Mouse (Mus musculus) CH12.LX (cell line): Measurements from ENCODE around the gene Rgl2. TPM values are rescaled to one million over a fixed set of nuclear protein-coding genes. Genes with fewer than 3 reads are reported as not detected.
A peak's percentile ranks its signal among the peaks of the same experiment; 100 is the strongest.

Source experiments
- DNase-seq: peaks from one replicate; pipeline ENCODE4 v3.0.0-alpha.2; 2013; ENCODE audit errors: extremely low read depth
- H3K27ac ChIP-seq: 2 replicates; pipeline ENCODE4 v1.5.1; 2012; ENCODE audit warnings: low read depth, mild to moderate bottlenecking, control low read depth, moderate library complexity; ENCODE audit not compliant: insufficient read depth
- H3K27me3 ChIP-seq: replicated peaks from 2 replicates; pipeline ENCODE3; 2012; ENCODE audit warnings: inconsistent platforms
- H3K36me3 ChIP-seq, 2 experiments: replicated peaks in 1 of 2; 2 replicates each; pipeline versions ENCODE3 to v1.6.1; 2012; ENCODE audit warnings: inconsistent platforms in 1 of 2, low read length in 1 of 2, mild to moderate bottlenecking in 1 of 2, mixed read lengths in 1 of 2, moderate library complexity in 1 of 2; ENCODE audit not compliant: control insufficient read depth in 1 of 2, insufficient read depth in 1 of 2
- H3K4me1 ChIP-seq, 2 experiments: 2 replicates each; pipeline ENCODE4 v1.6.1; 2012; ENCODE audit warnings: inconsistent platforms in 1 of 2, moderate library complexity in 1 of 2; ENCODE audit not compliant: insufficient read depth in 2 of 2, control insufficient read depth in 1 of 2
- H3K4me2 ChIP-seq: 2 replicates; pipeline ENCODE4 v1.6.1; 2012; ENCODE audit warnings: low read depth, mild to moderate bottlenecking, control low read depth; ENCODE audit not compliant: poor library complexity, insufficient read depth, severe bottlenecking
- H3K4me3 ChIP-seq, 3 experiments: fragments of 150-350 bp in 1 of 3; sonication (generic) in 1 of 3; replicated peaks in 1 of 3; 2 replicates each; pipeline versions ENCODE3 to v1.5.1; 2011 to 2012; ENCODE audit warnings: low read depth in 2 of 3, low read length in 2 of 3, mild to moderate bottlenecking in 2 of 3, moderate library complexity in 2 of 3, control low read depth in 1 of 3, improper control_type of control experiment in 1 of 3, inconsistent platforms in 1 of 3, mixed read lengths in 1 of 3; ENCODE audit not compliant: poor library complexity in 1 of 3
- H3K79me2 ChIP-seq: replicated peaks from 2 replicates; pipeline ENCODE4 v1.6.1; 2012; ENCODE audit warnings: mild to moderate bottlenecking, moderate library complexity; ENCODE audit not compliant: control insufficient read depth, poor library complexity, insufficient read depth, severe bottlenecking; ENCODE audit errors: extremely low read depth
- H3K9ac ChIP-seq: 2 replicates; pipeline ENCODE4 v1.6.1; 2012; ENCODE audit warnings: low read depth, mild to moderate bottlenecking, control low read depth, moderate library complexity; ENCODE audit not compliant: insufficient read depth
- H3K9me3 ChIP-seq: replicated peaks from 2 replicates; pipeline ENCODE3; 2012; ENCODE audit warnings: low read length, inconsistent platforms, mixed read lengths
- BHLHE40 ChIP-seq: IDR thresholded peaks from 2 replicates; pipeline ENCODE4 v1.6.1; 2011; ENCODE audit warnings: mild to moderate bottlenecking, low read depth, low read length, improper control_type of control experiment
- CHD1 ChIP-seq: IDR thresholded peaks from 2 replicates; pipeline ENCODE4 v1.6.1; 2012; ENCODE audit warnings: low read depth, low read length, improper control_type of control experiment, inconsistent platforms
- ELF1 ChIP-seq: IDR thresholded peaks from 2 replicates; pipeline ENCODE4 v1.6.1; 2014; ENCODE audit warnings: low read depth, mild to moderate bottlenecking, inconsistent platforms, low read length, improper control_type of control experiment
- ETS1 ChIP-seq: conservative IDR thresholded peaks from 2 replicates; pipeline ENCODE4 v1.6.1; 2012; ENCODE audit warnings: low read depth, mild to moderate bottlenecking, inconsistent platforms, low read length, improper control_type of control experiment, moderate library complexity
- GABPA ChIP-seq: IDR thresholded peaks from 2 replicates; pipeline ENCODE4 v1.6.1; 2012; ENCODE audit warnings: low read depth, low read length, improper control_type of control experiment, inconsistent platforms; ENCODE audit not compliant: insufficient replicate concordance
- JUND ChIP-seq: conservative IDR thresholded peaks from 2 replicates; pipeline ENCODE4 v1.6.1; 2011; ENCODE audit warnings: low read depth, low read length, improper control_type of control experiment
- MAX ChIP-seq: IDR thresholded peaks from 2 replicates; pipeline ENCODE4 v1.6.1; 2011; ENCODE audit warnings: low read length, improper control_type of control experiment
- MXI1 ChIP-seq: IDR thresholded peaks from 2 replicates; pipeline ENCODE4 v1.6.1; 2011; ENCODE audit warnings: mild to moderate bottlenecking, low read depth, low read length, improper control_type of control experiment
- NELFE ChIP-seq: IDR thresholded peaks from 2 replicates; pipeline ENCODE4 v1.6.1; 2011; ENCODE audit warnings: low read depth, low read length, improper control_type of control experiment
- NRF1 ChIP-seq: IDR thresholded peaks from 2 replicates; pipeline ENCODE4 v1.6.1; 2014; ENCODE audit warnings: low read depth, mild to moderate bottlenecking, inconsistent platforms, low read length, improper control_type of control experiment, moderate library complexity
- POLR2A ChIP-seq: IDR thresholded peaks from 2 replicates; pipeline ENCODE4 v1.6.1; 2011; ENCODE audit warnings: low read depth, mild to moderate bottlenecking, improper control_type of control experiment, low read length
- POLR2AphosphoS2 ChIP-seq: IDR thresholded peaks from 2 replicates; pipeline ENCODE4 v1.6.1; 2011; ENCODE audit warnings: low read depth, low read length, improper control_type of control experiment
- RCOR1 ChIP-seq: conservative IDR thresholded peaks from 2 replicates; pipeline ENCODE4 v1.6.1; 2012; ENCODE audit warnings: low read depth, mild to moderate bottlenecking, inconsistent platforms, low read length, improper control_type of control experiment
- SMC3 ChIP-seq: IDR thresholded peaks from 2 replicates; pipeline ENCODE4 v1.6.1; 2011; ENCODE audit warnings: low read depth, low read length, improper control_type of control experiment
- TCF12 ChIP-seq: IDR thresholded peaks from 2 replicates; pipeline ENCODE4 v1.6.1; 2014; ENCODE audit warnings: low read depth, mild to moderate bottlenecking, inconsistent platforms, low read length, improper control_type of control experiment
- UBTF ChIP-seq: IDR thresholded peaks from 2 replicates; pipeline ENCODE4 v1.6.1; 2012; ENCODE audit warnings: low read depth, mild to moderate bottlenecking, inconsistent platforms, low read length, improper control_type of control experiment, moderate library complexity
- USF1 ChIP-seq: IDR thresholded peaks from 2 replicates; pipeline ENCODE4 v1.6.1; 2014; ENCODE audit warnings: low read depth, mild to moderate bottlenecking, inconsistent platforms, low read length, improper control_type of control experiment
- ZKSCAN1 ChIP-seq: IDR thresholded peaks from 2 replicates; pipeline ENCODE4 v1.6.1; 2012; ENCODE audit warnings: low read depth, inconsistent platforms, low read length, improper control_type of control experiment, borderline replicate concordance
- ZMIZ1 ChIP-seq: IDR thresholded peaks from 2 replicates; pipeline ENCODE4 v1.6.1; 2012; ENCODE audit warnings: low read depth, mild to moderate bottlenecking, inconsistent platforms, low read length, improper control_type of control experiment
- dilution Hi-C: fragments of 300-500 bp; cut with MboI; formaldehyde crosslinking; loops from 2 replicates; pipeline ENCODE4 v1.14.3; 2020; ENCODE audit warnings: low sequenced_read_pairs; ENCODE audit not compliant: extremely low pct_unique_long_range_greater_than_20kb, extremely low pct_ligation_motif_present
- in situ Hi-C: fragments of 300-500 bp; cut with MboI; formaldehyde crosslinking; loops from 3 replicates; pipeline ENCODE4 v1.14.3; 2019; ENCODE audit warnings: low sequenced_read_pairs, low pct_ligation_motif_present, low pct_unique_long_range_greater_than_20kb, mixed read lengths
- polyA plus RNA-seq: library from polyadenylated mRNA; unstranded; fragments of >175 nt; gene quantifications from 2 replicates; pipeline ENCODE4 v1.2.1, GENCODE M21; 2012; ENCODE audit warnings: low read depth; ENCODE audit not compliant: insufficient read length
- total RNA-seq, 2 experiments: library from RNA; depleted of rRNA; stranded (reverse); fragments of 300-350 nt in 1 of 2; fragments of >200 nt in 1 of 2; gene quantifications; 2 replicates each; pipeline ENCODE4 v1.2.3; 2012 to 2014

The Rgl2 gene
- total and polyA plus RNA-seq, 3 experiments = 20.1 to 29.1 (median 25.6) TPM

- no peaks in the 10 kb centered on the region for H3K27me3 ChIP-seq
- H3K4me2 ChIP-seq = no peak overlapping the region; the same call in 1 of the 2 replicates
Measured at GRCm38 (mm10) chr17:33917656-33918292, 11.6 kb upstream of the Rgl2 start.

GRCm38 (mm10) chr17:33918293-33919203 lies 10.8 kb upstream of the Rgl2 start:
- dilution Hi-C loops = no loop called here
- Histone ChIP-seq H3K27me3 (no peaks in the 10 kb centered on the region), H3K4me1 (peaks cover 32 to 55% of the 10 kb centered on the region in 2 experiments), H3K9ac (peak overlapping the region; percentile 11; the same call in 1 of the 2 replicates), H3K4me2 (peak overlapping the region; percentile 65), H3K36me3 (peaks cover 41 to 60% of the 10 kb centered on the region in 2 experiments), H3K4me3 (peak overlapping the region; percentile 71 to 99 (median 83)), H3K9me3 (peaks cover 6% of the 10 kb centered on the region), H3K27ac (peak overlapping the region; percentile 66), H3K79me2 (peaks cover 26% of the 10 kb centered on the region)
- TF ChIP-seq ELF1 (no peak), MAX (0 out of 2 replicates have a peak, but pooled peaks have one; percentile 14), POLR2AphosphoS2 (0 out of 2 replicates have a peak, but pooled peaks have one; percentile 38)
- in situ Hi-C loops = no loop called here
- peak; percentile 34 for DNase-seq

More at GRCm38 (mm10) chr17:33917656-33918292, 11.6 kb upstream of the Rgl2 start:
- no peak for TF ChIP-seq USF1
- no peak for TF ChIP-seq RCOR1
- no peak for TF ChIP-seq GABPA
- Histone ChIP-seq H3K4me1 (peaks cover 32 to 55% of the 10 kb centered on the region in 2 experiments), H3K9ac (no peak overlapping the region), H3K36me3 (peaks cover 44 to 62% of the 10 kb centered on the region in 2 experiments), H3K4me3 (no peak overlapping the region), H3K79me2 (peaks cover 24% of the 10 kb centered on the region), H3K9me3 (peaks cover 6% of the 10 kb centered on the region), H3K27ac (no peak overlapping the region)
- in situ Hi-C loops (no loop called here), dilution Hi-C loops (no loop called here)
- no peak for DNase-seq

GRCm38 (mm10) chr17:33919351-33920281 lies 9.7 kb upstream of the Rgl2 start:
- Histone ChIP-seq H3K4me1 (peaks cover 32 to 47% of the 10 kb centered on the region in 2 experiments), H3K36me3 (peaks cover 40 to 60% of the 10 kb centered on the region in 2 experiments), H3K79me2 (peaks cover 22% of the 10 kb centered on the region), H3K9me3 (peaks cover 10% of the 10 kb centered on the region), H3K9ac (peak overlapping the region; percentile 81), H3K4me3 (peak overlapping the region; percentile 71 to 99 (median 83)), H3K27ac (peak overlapping the region; percentile 93), H3K4me2 (peak overlapping the region; percentile 85), H3K27me3 (no peaks in the 10 kb centered on the region)
- peak; percentile 96 for DNase-seq
- dilution Hi-C loops = no loop called here
- in situ Hi-C loops = no loop called here
- TF ChIP-seq TCF12 (peak; percentile 75; the same call in 1 of the 2 replicates), MXI1 (peak; percentile 17; the same call in 1 of the 2 replicates), BHLHE40 (peak; percentile 98), JUND (no peak), ETS1 (peak; percentile 98), SMC3 (0 out of 2 replicates have a peak, but pooled peaks have one; percentile 6), UBTF (no peak), ZMIZ1 (0 out of 2 replicates have a peak, but pooled peaks have one; percentile 46), POLR2AphosphoS2 (no peak), POLR2A (peak; percentile 73), NELFE (peak; percentile 76), ZKSCAN1 (no peak), NRF1 (peak; percentile 58), CHD1 (no peak)
